Mouse (Mus musculus): ENCODE measurements at regions not wholly inside any gene's neighbourhood (a gene's known extent, or its start where the extent isn't known, plus 50 kb on each side); places are given as distances from the start of the nearest gene placed in this dataset.

DNA sequence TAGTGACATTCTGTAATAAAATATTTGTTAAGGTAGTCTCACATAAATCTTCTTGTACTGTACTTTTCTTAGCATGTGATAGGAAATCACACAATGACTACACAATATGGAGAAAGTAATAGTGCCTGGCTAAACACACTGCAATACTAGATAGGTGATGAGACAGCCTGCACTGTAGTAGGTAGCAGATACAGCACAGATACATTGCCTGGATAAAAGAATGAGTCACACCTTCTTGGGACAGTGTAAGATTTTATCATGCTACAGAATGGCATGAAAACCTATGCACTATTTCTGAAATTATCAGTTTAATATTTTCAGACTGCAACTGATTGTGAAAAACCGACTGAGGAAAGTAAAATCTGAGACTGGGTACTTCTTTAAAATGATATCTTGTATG, 1855.2 kb upstream of the Lrrc6 start:
- TF ChIP-seq CTCF (IDR thresholded peaks at IDR 0.05; ENCODE audit: insufficient read depth, low read length) (no peak), POLR2A (IDR thresholded peaks at IDR 0.05; ENCODE audit: borderline replicate concordance, extremely low read depth, low read depth, low read length) (no peak)

Measured in lung, adult 2 months (tissue).